Mouse (Mus musculus) forebrain, embryonic 14.5 days (tissue): ENCODE results near the gene Park7. TPM values are rescaled to one million over a fixed set of nuclear protein-coding genes. Genes with fewer than 3 reads are reported as not detected.

Experiments used
- ATAC-seq: fragments of 200-750 bp; cut with Nextera tagmentation; 2 replicates; pipeline ENCODE4 v1.8.0; 2017; ENCODE audit warnings: mild to moderate bottlenecking, moderate library complexity
- DNase-seq: peaks from one replicate; pipeline ENCODE4 v3.0.0-alpha.2; 2015; ENCODE audit warnings: low spot score
- H3K27ac ChIP-seq: fragments of 300-500 bp; sonication (generic); 2 replicates; pipeline ENCODE4 v1.5.1; 2014; ENCODE audit warnings: low read depth, mild to moderate bottlenecking, control low read depth, low read length, moderate library complexity
- H3K27me3 ChIP-seq: fragments of 300-500 bp; sonication (generic); replicated peaks from 2 replicates; pipeline ENCODE4 v1.6.1; 2014; ENCODE audit warnings: low read length, control low read depth, mixed read lengths; ENCODE audit not compliant: control insufficient read depth, insufficient read depth
- H3K36me3 ChIP-seq: fragments of 300-500 bp; sonication (generic); 2 replicates; pipeline ENCODE4 v1.6.1; 2014; ENCODE audit warnings: low read length, control low read depth; ENCODE audit not compliant: control insufficient read depth, insufficient read depth
- H3K4me1 ChIP-seq: fragments of 300-500 bp; sonication (generic); 2 replicates; pipeline ENCODE4 v1.6.1; 2014; ENCODE audit warnings: antibody characterized with exemption, low read length, control low read depth; ENCODE audit not compliant: control insufficient read depth, insufficient read depth
- H3K4me2 ChIP-seq: fragments of 300-500 bp; sonication (generic); 2 replicates; pipeline ENCODE4 v1.6.1; 2014; ENCODE audit warnings: mild to moderate bottlenecking, control low read depth, low read length
- H3K4me3 ChIP-seq: fragments of 300-500 bp; sonication (generic); 2 replicates; pipeline ENCODE4 v1.5.1; 2014; ENCODE audit warnings: low read depth, low read length, control low read depth
- H3K9ac ChIP-seq: fragments of 300-500 bp; sonication (generic); 2 replicates; pipeline ENCODE4 v1.6.1; 2014; ENCODE audit warnings: mild to moderate bottlenecking, low read length, control low read depth, moderate library complexity
- H3K9me3 ChIP-seq: fragments of 300-500 bp; sonication (generic); replicated peaks from 2 replicates; pipeline ENCODE4 v1.6.1; 2016; ENCODE audit warnings: low read length, control low read depth, mixed read lengths; ENCODE audit not compliant: control insufficient read depth
- WGBS: fragments of 180-500 bp; shearing (Covaris S2); extraction: QIAGEN DNeasy Blood & Tissue Kit; methylation state at CpG from one replicate; pipeline ENCODE4 v1.1.7; 2014; 5-methylcytosine and 5-hydroxymethylcytosine counted together
- polyA plus RNA-seq: library from polyadenylated mRNA; unstranded; fragments of >200 nt; fragmentation: Nextera tagmentation; extraction: Ambion mirVana; gene quantifications from 2 replicates; pipeline ENCODE4 v1.2.1, GENCODE M21; 2014

The Park7 gene
- polyA plus RNA-seq, 1 experiment from 2014 or later = 495 TPM

DNA sequence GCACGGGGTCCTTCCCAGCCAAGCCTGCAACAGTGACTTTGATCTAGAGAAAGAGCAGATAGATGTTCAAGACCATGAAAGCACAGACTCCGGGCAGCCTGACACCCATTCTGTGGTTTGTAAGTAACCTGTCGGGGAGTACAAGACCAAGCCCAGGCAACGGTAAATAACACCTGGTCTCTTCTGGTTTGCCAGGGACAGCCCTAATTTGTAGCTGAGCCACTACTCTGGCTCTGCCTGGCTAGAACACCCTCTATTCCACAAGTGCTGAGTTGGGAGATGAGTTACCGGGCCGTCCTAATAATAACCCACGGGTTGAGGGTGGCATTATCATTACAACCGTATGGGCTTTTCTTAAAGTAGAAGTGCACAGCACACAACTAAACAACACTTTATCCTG is 7.1 kb downstream of the Park7 start:
- Histone ChIP-seq H3K4me2 (no peak overlapping the region), H3K27ac (no peak overlapping the region), H3K4me1 (peaks cover 3% of the 10 kb centered on the region), H3K4me3 (no peak overlapping the region), H3K27me3 (no peaks in the 10 kb centered on the region), H3K9ac (no peak overlapping the region), H3K36me3 (peaks cover 42% of the 10 kb centered on the region), H3K9me3 (no peaks in the 10 kb centered on the region)
- WGBS = 91% methylated on average over 8 of the region's 8 CpGs
- DNase-seq (no peak), ATAC-seq (no peak)

DNA sequence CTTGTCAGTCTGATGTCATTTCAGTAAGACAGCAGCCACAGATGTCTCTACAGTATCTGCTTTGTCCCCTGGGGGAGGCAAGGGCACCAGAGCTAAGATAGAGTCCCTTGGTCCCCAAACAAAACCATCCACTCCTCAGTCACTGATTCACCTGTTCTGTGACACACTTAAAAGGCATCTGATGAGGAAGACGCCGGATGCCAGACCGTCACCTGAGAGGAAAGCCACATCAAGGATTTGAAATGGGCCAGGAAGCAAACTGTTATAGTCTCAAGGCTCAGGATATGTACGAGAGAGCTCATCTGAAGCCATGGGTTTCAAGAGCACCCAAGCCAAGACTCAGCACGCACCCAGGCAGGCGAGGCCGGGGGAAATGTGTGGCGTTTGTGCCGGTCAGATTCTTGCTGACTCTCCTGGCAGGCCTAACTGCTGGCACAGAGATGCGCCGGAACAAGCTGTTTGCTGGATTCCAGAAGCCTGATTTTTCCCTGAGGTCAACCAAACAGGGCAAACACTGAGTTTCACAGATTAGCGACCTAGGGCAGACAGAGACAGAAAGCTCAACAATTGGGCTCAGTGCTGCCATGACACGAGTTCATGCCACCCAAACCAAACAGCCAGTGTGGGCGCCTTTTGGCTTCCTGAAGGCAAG is 11.0 kb downstream of the Park7 start:
- ATAC-seq (no peak), DNase-seq (no peak)
- Histone ChIP-seq H3K36me3 (peaks cover 76% of the 10 kb centered on the region), H3K27me3 (no peaks in the 10 kb centered on the region), H3K4me3 (no peak overlapping the region), H3K9ac (no peak overlapping the region), H3K9me3 (no peaks in the 10 kb centered on the region), H3K4me2 (no peak overlapping the region), H3K4me1 (no peaks in the 10 kb centered on the region; the same call in 1 of the 2 replicates), H3K27ac (no peak overlapping the region)
- 93% methylated on average over 14 of the region's 14 CpGs for WGBS

DNA sequence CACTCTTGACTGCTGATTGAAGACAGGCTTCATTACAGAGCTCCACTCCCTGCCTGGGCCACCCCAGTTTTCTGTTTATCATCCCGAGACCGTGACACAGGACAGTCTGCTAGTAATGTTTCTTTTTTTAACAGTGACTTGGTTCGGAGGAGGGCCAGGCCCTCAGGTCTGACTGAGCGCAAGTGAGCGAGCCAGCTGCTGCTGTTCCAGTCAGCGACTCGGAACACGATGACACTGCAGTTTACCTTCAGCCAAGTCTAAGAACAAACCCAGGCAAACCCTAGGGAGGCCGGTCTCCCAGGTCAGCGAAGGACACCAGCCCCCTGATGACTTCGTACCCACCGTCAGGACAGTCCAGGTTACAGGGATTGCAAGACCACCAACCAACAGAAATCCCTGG is 12.2 kb downstream of the Park7 start:
- Histone ChIP-seq H3K4me3 (no peak overlapping the region), H3K36me3 (peaks cover 87% of the 10 kb centered on the region)
- no peak for DNase-seq

DNA sequence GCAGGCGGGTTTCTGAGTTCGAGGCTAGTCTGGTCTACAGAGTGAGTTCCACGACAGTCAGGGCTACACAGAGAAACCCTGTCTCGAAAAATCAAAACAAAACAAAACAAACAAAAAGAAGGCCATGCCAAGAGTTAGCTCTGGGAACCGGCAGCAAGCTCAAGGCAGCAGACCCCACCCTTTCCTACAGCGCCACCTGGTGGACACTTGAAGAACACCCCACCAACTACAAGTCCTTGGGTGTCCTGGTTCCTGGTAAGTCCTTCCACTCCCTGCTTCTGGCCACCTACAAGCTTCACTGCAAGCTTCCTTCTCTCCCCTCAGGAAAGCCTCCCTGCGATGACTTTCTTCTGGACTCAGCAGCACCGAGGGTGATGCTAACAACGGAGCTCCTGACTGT is 12.6 kb downstream of the Park7 start:
- Histone ChIP-seq H3K9ac (no peak overlapping the region), H3K27me3 (no peaks in the 10 kb centered on the region), H3K4me1 (no peaks in the 10 kb centered on the region), H3K27ac (no peak overlapping the region), H3K36me3 (peaks cover 87% of the 10 kb centered on the region), H3K9me3 (no peaks in the 10 kb centered on the region), H3K4me3 (no peak overlapping the region), H3K4me2 (no peak overlapping the region)
- DNase-seq (peak; percentile 60), ATAC-seq (no peak)
- WGBS = 57% methylated on average over 9 of the region's 9 CpGs

More for the DNA sequence above, 12.2 kb downstream of the Park7 start:
- no peaks in the 10 kb centered on the region for H3K4me1 ChIP-seq
- H3K27ac ChIP-seq = no peak overlapping the region
- no peak for ATAC-seq
- H3K27me3 ChIP-seq = no peaks in the 10 kb centered on the region
- no peak overlapping the region for H3K4me2 ChIP-seq
- H3K9ac ChIP-seq = no peak overlapping the region
- WGBS = 93% methylated on average over 12 of the region's 12 CpGs
- H3K9me3 ChIP-seq = no peaks in the 10 kb centered on the region

DNA sequence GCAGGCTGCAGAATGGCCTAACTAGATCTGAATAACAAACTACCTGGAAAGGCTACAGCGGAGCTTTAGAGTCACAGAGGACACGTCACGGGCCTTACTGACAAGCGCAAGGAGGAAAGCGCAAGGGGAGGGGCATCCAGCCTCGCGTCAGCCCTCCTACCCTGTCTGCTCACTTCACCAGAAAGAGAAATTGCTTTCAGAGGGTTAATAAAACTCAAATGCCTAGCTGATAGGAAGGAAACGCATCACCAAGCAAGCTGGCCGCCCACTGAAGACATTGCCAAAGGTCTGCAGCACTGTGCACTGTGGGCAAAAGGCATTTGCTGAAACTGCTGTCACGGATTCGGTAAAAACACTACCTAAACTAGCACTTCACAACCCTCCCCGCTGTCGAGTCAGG is 13.8 kb downstream of the Park7 start:
- Histone ChIP-seq H3K4me3 (no peak overlapping the region), H3K27me3 (no peaks in the 10 kb centered on the region), H3K4me2 (no peak overlapping the region), H3K4me1 (no peaks in the 10 kb centered on the region), H3K36me3 (peaks cover 91% of the 10 kb centered on the region), H3K9me3 (no peaks in the 10 kb centered on the region), H3K27ac (no peak overlapping the region), H3K9ac (no peak overlapping the region)
- DNase-seq (no peak), ATAC-seq (no peak)
- 95% methylated on average over 13 of the region's 13 CpGs for WGBS

DNA sequence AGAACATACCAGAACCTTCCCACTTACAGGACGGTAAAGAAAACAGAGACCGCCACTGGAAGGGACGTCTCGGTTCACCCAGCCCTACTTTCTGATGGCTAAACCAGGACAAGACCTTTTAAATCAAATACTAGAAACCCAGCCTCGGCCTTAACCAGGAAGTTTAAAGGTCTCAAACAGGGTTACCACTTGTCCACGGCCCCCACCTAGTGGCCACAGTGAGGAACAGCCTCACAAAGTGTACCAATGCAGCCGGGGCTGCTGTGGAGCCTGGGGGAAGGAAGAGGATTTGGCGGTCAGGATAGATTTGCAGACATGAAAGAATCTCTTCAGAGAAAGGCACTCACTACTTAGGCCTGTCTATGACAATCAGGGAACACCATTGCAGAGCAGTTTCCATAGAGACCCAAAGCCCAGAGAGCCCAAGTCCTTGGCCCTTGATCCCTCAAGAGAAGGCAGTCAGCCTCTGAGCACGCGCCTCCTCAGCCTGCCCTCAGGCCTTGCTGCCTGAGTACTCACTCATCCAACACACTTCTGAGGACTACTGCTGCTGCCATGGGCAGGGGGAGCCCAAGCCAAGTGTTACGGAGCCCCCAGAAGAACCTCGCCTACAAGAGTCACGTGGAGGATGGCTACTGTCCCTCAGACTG is 15.4 kb downstream of the Park7 start:
- ATAC-seq = peak; percentile 70
- 60% methylated on average over 13 of the region's 13 CpGs for WGBS
- H3K36me3 ChIP-seq = peaks cover 79% of the 10 kb centered on the region

DNA sequence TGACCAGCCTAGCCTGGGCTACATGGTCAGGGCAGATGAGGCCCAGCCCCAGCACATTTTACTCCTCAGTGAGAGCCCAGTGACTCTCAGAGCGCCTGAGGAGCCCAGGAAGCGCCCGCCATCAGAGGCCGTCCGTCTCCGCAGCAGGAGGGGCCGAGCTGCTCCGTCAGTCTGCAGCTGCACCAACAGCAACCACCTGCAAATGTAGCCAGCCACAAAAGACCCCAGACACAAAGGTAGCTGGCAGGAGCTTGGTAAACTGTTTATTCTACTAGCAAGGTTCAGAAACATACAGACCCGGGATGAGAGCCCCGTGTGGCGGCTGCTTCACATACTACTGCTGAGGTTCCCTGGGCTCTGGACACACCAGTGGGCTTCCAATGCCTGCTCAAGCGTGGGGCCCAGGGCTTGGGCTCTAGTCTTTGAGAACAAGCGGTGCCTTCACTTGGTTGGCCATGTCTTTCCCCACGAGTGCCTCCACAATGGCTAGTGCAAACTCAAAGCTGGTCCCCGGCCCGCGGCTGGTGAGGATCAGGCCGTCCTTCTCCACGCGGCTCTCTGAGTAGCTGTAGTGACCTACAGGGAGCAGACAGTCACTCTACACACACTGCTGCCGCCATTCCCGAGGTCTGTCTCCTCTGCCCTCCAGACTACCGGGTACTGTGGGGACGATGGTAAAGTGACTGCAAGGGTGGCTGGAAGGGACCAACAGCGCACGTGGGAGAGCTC is 17.2 kb downstream of the Park7 start:
- no peaks in the 10 kb centered on the region for H3K27me3 ChIP-seq
- no peak overlapping the region for H3K4me3 ChIP-seq
- H3K27ac ChIP-seq = no peak overlapping the region
- no peak for ATAC-seq
- no peak overlapping the region for H3K4me2 ChIP-seq
- H3K9me3 ChIP-seq = no peaks in the 10 kb centered on the region
- DNase-seq = no peak
- WGBS = 95% methylated on average over 26 of the region's 26 CpGs
- no peaks in the 10 kb centered on the region for H3K4me1 ChIP-seq
- H3K9ac ChIP-seq = no peak overlapping the region
- H3K36me3 ChIP-seq = peaks cover 61% of the 10 kb centered on the region

More for the DNA sequence above, 15.4 kb downstream of the Park7 start:
- Histone ChIP-seq H3K4me2 (no peak overlapping the region), H3K4me3 (no peak overlapping the region), H3K4me1 (no peaks in the 10 kb centered on the region), H3K9me3 (no peaks in the 10 kb centered on the region), H3K9ac (no peak overlapping the region), H3K27me3 (no peaks in the 10 kb centered on the region), H3K27ac (no peak overlapping the region)
- DNase-seq = peak; percentile 82

DNA sequence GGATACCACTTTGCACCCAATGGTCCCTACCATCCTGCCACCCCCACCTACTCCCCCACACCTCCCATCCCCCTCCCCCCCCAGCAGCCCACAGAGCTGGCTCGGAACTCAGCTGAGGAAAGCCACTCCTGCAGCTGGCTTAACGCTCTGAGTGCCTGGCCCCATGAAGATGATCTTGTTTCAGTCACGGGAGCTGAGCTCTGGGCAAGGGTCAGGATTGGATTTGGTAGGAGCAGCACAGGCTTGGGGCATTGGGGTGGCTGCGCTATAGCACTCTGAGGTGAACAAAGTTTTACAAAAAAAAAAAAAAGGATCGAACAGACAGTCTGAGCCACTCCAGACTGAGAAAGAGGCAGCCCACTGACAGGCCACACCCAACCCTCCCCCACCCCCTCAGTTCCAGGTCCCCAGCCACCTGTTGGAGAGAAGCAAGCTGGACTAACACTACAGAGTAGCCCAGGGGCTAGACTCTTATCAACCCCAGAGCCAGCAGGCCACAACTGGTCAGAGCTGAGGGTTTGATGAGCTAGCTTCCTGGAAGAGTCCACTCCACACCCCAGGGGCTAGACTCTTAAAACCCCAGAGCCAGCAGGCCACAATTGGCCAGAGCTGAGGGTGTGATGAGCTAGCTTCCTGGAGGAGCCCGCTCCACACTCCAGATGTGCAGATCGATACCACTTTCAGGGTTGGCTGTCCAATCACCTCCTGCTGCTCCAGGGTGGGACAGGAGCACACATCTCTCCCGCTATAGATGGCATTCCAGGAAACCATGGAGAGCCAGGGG is 19.3 kb downstream of the Park7 start:
- Histone ChIP-seq H3K4me1 (no peaks in the 10 kb centered on the region), H3K4me2 (no peak overlapping the region), H3K36me3 (peaks cover 41% of the 10 kb centered on the region), H3K27me3 (no peaks in the 10 kb centered on the region), H3K27ac (no peak overlapping the region), H3K4me3 (no peak overlapping the region), H3K9ac (no peak overlapping the region), H3K9me3 (no peaks in the 10 kb centered on the region)
- 84% methylated on average over 8 of the region's 8 CpGs for WGBS
- ATAC-seq (no peak), DNase-seq (no peak)
